Mouse (Mus musculus): ENCODE data around the gene Vwa5a.

- TF ChIP-seq POLR2A (IDR thresholded peaks at IDR 0.05; ENCODE audit: insufficient read depth, low read length) (no peak), CTCF (IDR thresholded peaks at IDR 0.05; ENCODE audit: low read depth, low read length) (no peak)
These were observed 916 bp downstream of the Vwa5a start for GRCm38 (mm10) chr9:38718927-38719441.
